Mouse (Mus musculus) midbrain, postnatal 0 days (tissue): ENCODE measurements at regions not wholly inside any gene's neighbourhood (a gene's known extent, or its start where the extent isn't known, plus 50 kb on each side); places are given as distances from the start of the nearest gene placed in this dataset.

Source experiments
- ATAC-seq: fragments of 200-750 bp; cut with Nextera tagmentation; 2 replicates; pipeline ENCODE4 v1.8.0; 2017; ENCODE audit warnings: moderate number of reproducible peaks, mild to moderate bottlenecking, moderate TSS enrichment, moderate library complexity; ENCODE audit not compliant: low FRiP score
- DNase-seq: peaks from one replicate; pipeline ENCODE4 v3.0.0-alpha.2; 2015; ENCODE audit warnings: low spot score
- H3K27ac ChIP-seq: fragments of 300-500 bp; sonication (generic); 2 replicates; pipeline ENCODE4 v1.5.1; 2014; ENCODE audit warnings: low read depth, mild to moderate bottlenecking, low read length, mixed read lengths
- H3K27me3 ChIP-seq: fragments of 300-500 bp; sonication (generic); 2 replicates; pipeline ENCODE4 v1.6.1; 2014; ENCODE audit warnings: low read length, control low read depth, mixed read lengths; ENCODE audit not compliant: insufficient read depth
- H3K36me3 ChIP-seq: fragments of 300-500 bp; sonication (generic); 2 replicates; pipeline ENCODE4 v1.6.1; 2014; ENCODE audit warnings: low read length, control low read depth, mixed read lengths; ENCODE audit not compliant: insufficient read depth
- H3K4me1 ChIP-seq: fragments of 300-500 bp; sonication (generic); 2 replicates; pipeline ENCODE4 v1.6.1; 2014; ENCODE audit warnings: mild to moderate bottlenecking, control low read depth, antibody characterized with exemption, low read length, mixed read lengths; ENCODE audit not compliant: insufficient read depth
- H3K4me2 ChIP-seq: fragments of 300-500 bp; sonication (generic); 2 replicates; pipeline ENCODE4 v1.6.1; 2014; ENCODE audit warnings: low read depth, mild to moderate bottlenecking, low read length, mixed read lengths; ENCODE audit not compliant: poor library complexity, severe bottlenecking
- H3K4me3 ChIP-seq: fragments of 300-500 bp; sonication (generic); 2 replicates; pipeline ENCODE4 v1.5.1; 2014; ENCODE audit warnings: low read depth, mild to moderate bottlenecking, low read length, moderate library complexity
- H3K9ac ChIP-seq: fragments of 300-500 bp; sonication (generic); replicated peaks from 2 replicates; pipeline ENCODE4 v1.6.1; 2014; ENCODE audit warnings: mild to moderate bottlenecking, low read length, moderate library complexity, mixed read lengths; ENCODE audit not compliant: poor library complexity, severe bottlenecking
- H3K9me3 ChIP-seq: fragments of 300-500 bp; sonication (generic); 2 replicates; pipeline ENCODE4 v1.6.1; 2016; ENCODE audit warnings: low read length, control low read depth
- CTCF ChIP-seq: IDR thresholded peaks from 2 replicates; pipeline ENCODE4 v1.5.1; 2016; ENCODE audit warnings: antibody characterized with exemption, mild to moderate bottlenecking
- WGBS: fragments of 180-500 bp; shearing (Covaris S2); extraction: QIAGEN DNeasy Blood & Tissue Kit; methylation state at CpG from one replicate; pipeline ENCODE4 v1.1.7; 2014; 5-methylcytosine and 5-hydroxymethylcytosine counted together

DNA sequence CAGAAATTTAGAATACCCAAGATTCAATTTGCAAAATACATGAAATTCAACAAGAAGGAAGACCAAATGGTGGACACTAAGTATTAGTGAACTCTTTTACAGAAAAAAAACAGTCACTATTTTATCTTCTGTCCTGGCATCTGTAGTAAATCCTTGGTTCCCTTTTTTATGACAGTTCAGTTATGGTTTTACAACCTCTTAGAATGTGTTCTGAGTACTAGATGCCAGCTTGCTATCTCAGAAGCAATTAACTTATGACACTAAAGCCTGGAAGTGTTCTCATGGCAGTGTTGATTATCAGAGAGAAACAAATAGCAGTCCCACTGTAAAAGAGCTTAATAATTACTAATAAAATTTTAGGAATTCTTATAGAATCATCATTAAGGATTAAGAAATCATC, 811.2 kb upstream of the Cox7c start:
- Histone ChIP-seq H3K4me1 (no peaks in the 10 kb centered on the region), H3K4me2 (no peak overlapping the region), H3K36me3 (no peaks in the 10 kb centered on the region), H3K9ac (no peak overlapping the region), H3K4me3 (no peak overlapping the region), H3K27ac (no peak overlapping the region), H3K27me3 (no peaks in the 10 kb centered on the region), H3K9me3 (no peaks in the 10 kb centered on the region)
- DNase-seq = no peak
- TF ChIP-seq CTCF = no peak
- ATAC-seq = no peak

- H3K9ac ChIP-seq = no peak overlapping the region
- no peaks in the 10 kb centered on the region for H3K4me1 ChIP-seq
- H3K9me3 ChIP-seq = no peaks in the 10 kb centered on the region
- no peak overlapping the region for H3K4me3 ChIP-seq
- H3K27me3 ChIP-seq = no peaks in the 10 kb centered on the region
- DNase-seq (no peak), ATAC-seq (peak; percentile 60; the same call in 1 of the 2 replicates)
- no peak for TF ChIP-seq CTCF
- H3K36me3 ChIP-seq = no peaks in the 10 kb centered on the region
- no peak overlapping the region for H3K27ac ChIP-seq
- no peak overlapping the region for H3K4me2 ChIP-seq
- WGBS = 46% methylated on average over 1 of the region's 1 CpGs
These were observed 794.2 kb upstream of the Cox7c start for GRCm38 (mm10) chr13:86840862-86841261.
